Mouse (Mus musculus): Measurements from ENCODE around the gene Nup85. TPM values are rescaled to one million over a fixed set of nuclear protein-coding genes. Genes with fewer than 3 reads are reported as not detected.

Gene Nup85
- polyA plus RNA-seq, 2 experiments: 144 to 184 TPM

DNA sequence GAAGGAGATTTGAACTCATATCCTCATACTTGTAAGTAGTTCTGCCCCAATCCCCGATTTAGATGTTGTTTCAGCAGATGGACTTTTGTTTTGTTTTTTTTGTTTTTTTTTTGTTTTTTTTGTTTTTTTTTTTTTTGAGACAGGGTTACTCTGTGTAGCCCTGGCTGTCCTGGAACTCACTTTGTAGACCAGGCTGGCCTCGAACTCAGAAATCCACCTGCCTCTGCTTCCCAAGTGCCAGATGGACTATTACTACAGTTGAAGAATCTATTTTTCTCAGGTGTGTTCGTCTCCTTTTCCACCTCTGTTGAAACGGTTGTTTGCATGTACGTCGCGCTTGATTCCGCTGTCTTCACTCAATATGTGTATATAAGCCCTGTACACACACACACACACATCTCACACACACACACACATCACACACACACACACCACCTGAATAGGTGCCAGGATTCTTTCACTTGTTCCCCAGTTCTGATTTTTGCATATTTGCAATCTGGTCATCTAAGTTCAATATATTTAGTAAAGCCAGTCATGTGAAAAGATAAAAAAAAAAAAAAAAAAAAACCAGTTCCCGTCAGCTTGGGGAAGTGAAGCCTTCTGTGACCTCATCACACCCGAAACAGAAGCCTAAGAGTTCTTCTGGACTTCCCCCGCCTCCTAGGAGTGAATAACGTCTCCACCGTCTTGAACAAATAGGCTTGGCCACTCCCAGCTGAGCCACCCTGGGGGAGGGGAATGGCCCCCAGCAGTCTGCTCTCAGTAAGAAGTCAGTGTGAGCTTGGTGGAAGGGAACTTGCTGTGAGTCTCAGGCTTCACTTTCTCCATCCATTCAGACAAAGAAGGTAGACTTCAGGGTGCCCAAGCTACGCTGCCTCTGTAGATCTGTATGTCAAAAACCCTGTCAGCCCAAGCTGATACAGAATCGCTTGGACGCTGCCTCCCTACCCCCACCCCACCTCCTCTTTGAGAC lies 66.6 kb downstream of the Nup85 start:
- Histone ChIP-seq H3K27ac (replicated peaks; ENCODE audit: low read depth, low read length) (no peak overlapping the region), H3K9ac (ENCODE audit: low read depth, low read length, severe bottlenecking) (no peak overlapping the region)
- no peak for ATAC-seq (ENCODE audit: low FRiP score, low read depth)

DNA sequence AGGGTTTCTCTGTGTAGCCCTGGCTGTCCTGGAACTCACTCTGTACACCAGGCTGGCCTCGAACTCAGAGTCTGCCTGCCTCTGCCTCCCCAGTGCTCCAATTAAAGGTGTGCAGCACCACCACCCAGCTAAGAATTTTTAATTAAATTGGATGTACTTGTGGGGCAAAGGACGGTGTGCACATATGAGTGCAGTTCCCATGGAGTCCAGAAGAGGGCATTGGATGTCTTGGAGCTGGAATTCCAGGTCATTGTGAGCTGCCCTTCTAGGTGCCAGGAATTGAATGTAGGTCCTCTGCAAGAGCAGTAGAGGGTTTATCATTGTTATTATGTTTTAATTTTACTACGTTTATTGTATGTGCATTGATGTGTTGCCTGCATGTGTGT lies 67.3 kb downstream of the Nup85 start:
- DNase-seq (ENCODE audit: low spot score): no peak
- H3K27ac ChIP-seq (replicated peaks; ENCODE audit: low read depth, low read length): no peak overlapping the region

More for the DNA sequence above, 66.6 kb downstream of the Nup85 start:
- H3K9me3 ChIP-seq (ENCODE audit: control insufficient read depth, low read length): no peaks in the 10 kb centered on the region
- no peak for TF ChIP-seq POLR2A (IDR thresholded peaks at IDR 0.05; ENCODE audit: borderline replicate concordance, extremely low read depth, insufficient read depth, insufficient read length)
- no peak for DNase-seq (ENCODE audit: low spot score)
- H3K36me3 ChIP-seq (ENCODE audit: control insufficient read depth, insufficient read depth, low read length): no peaks in the 10 kb centered on the region
- no peak overlapping the region for H3K4me2 ChIP-seq (replicated peaks; ENCODE audit: low read depth, low read length, severe bottlenecking)
- 51% methylated on average over 16 of the region's 16 CpGs for WGBS
- no peaks in the 10 kb centered on the region for H3K27me3 ChIP-seq (ENCODE audit: control insufficient read depth, insufficient read depth, low read length)
- H3K4me1 ChIP-seq (ENCODE audit: control insufficient read depth, insufficient read depth, low read length): no peaks in the 10 kb centered on the region
- no peak overlapping the region for H3K4me3 ChIP-seq (replicated peaks; ENCODE audit: low read length)

DNA sequence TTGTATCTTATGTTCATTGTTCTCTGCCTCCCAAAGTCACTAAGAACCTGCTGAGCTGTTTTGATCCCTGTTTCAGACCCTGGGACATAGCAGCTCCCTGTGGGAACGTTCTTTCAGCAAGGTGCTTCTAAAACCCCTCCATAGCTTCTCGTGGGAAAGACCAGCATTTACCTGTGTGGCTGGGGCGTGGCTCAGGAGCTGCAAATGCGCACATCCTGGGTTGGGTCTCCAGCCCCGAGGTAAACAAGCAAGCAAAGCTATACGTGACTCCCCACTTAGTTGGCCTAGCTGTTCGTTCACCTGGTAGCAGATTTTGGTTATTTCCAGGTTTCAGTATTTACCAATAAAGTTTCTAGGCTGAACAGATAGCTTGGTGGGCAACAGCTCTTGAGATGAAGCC lies 68.0 kb downstream of the Nup85 start:
- no peak for TF ChIP-seq POLR2A (IDR thresholded peaks at IDR 0.05; ENCODE audit: borderline replicate concordance, extremely low read depth, insufficient read depth, insufficient read length)
- Histone ChIP-seq H3K27ac (replicated peaks; ENCODE audit: low read depth, low read length) (no peak overlapping the region), H3K4me2 (replicated peaks; ENCODE audit: low read depth, low read length, severe bottlenecking) (no peak overlapping the region), H3K9me3 (ENCODE audit: control insufficient read depth, low read length) (no peaks in the 10 kb centered on the region), H3K9ac (ENCODE audit: low read depth, low read length, severe bottlenecking) (no peak overlapping the region), H3K27me3 (ENCODE audit: control insufficient read depth, insufficient read depth, low read length) (no peaks in the 10 kb centered on the region), H3K36me3 (ENCODE audit: control insufficient read depth, insufficient read depth, low read length) (no peaks in the 10 kb centered on the region), H3K4me1 (ENCODE audit: control insufficient read depth, insufficient read depth, low read length) (no peaks in the 10 kb centered on the region), H3K4me3 (replicated peaks; ENCODE audit: low read length) (no peak overlapping the region)
- DNase-seq (ENCODE audit: low spot score) (no peak), ATAC-seq (ENCODE audit: low FRiP score, low read depth) (no peak)
- 75% methylated on average over 7 of the region's 7 CpGs for WGBS

More for the DNA sequence above, 67.3 kb downstream of the Nup85 start:
- WGBS: 14% methylated on average over 3 of the region's 3 CpGs
- Histone ChIP-seq H3K9ac (ENCODE audit: low read depth, low read length, severe bottlenecking) (no peak overlapping the region), H3K36me3 (ENCODE audit: control insufficient read depth, insufficient read depth, low read length) (no peaks in the 10 kb centered on the region), H3K9me3 (ENCODE audit: control insufficient read depth, low read length) (no peaks in the 10 kb centered on the region), H3K4me2 (replicated peaks; ENCODE audit: low read depth, low read length, severe bottlenecking) (no peak overlapping the region), H3K4me1 (ENCODE audit: control insufficient read depth, insufficient read depth, low read length) (no peaks in the 10 kb centered on the region), H3K4me3 (replicated peaks; ENCODE audit: low read length) (no peak overlapping the region), H3K27me3 (ENCODE audit: control insufficient read depth, insufficient read depth, low read length) (no peaks in the 10 kb centered on the region)
- no peak for ATAC-seq (ENCODE audit: low FRiP score, low read depth)
- TF ChIP-seq POLR2A (IDR thresholded peaks at IDR 0.05; ENCODE audit: borderline replicate concordance, extremely low read depth, insufficient read depth, insufficient read length): no peak

DNA sequence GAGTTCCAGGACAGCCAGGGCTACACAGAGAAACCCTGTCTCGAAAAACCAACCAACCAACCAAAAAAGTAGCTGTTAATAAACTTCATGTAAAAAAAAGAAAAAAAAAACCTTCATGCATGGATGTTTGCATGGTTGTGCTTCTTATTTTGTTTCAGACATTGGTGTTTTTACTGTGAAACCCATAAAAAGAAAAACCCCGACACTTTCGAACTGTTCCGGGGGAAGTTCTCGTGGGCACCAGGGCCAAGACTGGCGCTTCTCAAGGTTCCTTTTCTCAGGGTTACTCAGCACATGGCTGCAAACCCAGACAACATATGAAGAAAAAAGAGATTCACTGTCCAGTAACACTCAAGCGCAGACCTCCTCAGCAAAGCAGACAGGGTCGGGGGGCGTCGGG lies 68.6 kb downstream of the Nup85 start:
- no peaks in the 10 kb centered on the region for H3K36me3 ChIP-seq (ENCODE audit: control insufficient read depth, insufficient read depth, low read length)
- ATAC-seq (ENCODE audit: low FRiP score, low read depth) (no peak), DNase-seq (ENCODE audit: low spot score) (no peak)
- no peaks in the 10 kb centered on the region for H3K4me1 ChIP-seq (ENCODE audit: control insufficient read depth, insufficient read depth, low read length)
- no peak for TF ChIP-seq POLR2A (IDR thresholded peaks at IDR 0.05; ENCODE audit: borderline replicate concordance, extremely low read depth, insufficient read depth, insufficient read length)
- no peak overlapping the region for H3K4me2 ChIP-seq (replicated peaks; ENCODE audit: low read depth, low read length, severe bottlenecking)
- no peaks in the 10 kb centered on the region for H3K27me3 ChIP-seq (ENCODE audit: control insufficient read depth, insufficient read depth, low read length)
- no peak overlapping the region for H3K4me3 ChIP-seq (replicated peaks; ENCODE audit: low read length)
- H3K9ac ChIP-seq (ENCODE audit: low read depth, low read length, severe bottlenecking): no peak overlapping the region
- H3K9me3 ChIP-seq (ENCODE audit: control insufficient read depth, low read length): no peaks in the 10 kb centered on the region
- no peak overlapping the region for H3K27ac ChIP-seq (replicated peaks; ENCODE audit: low read depth, low read length)
- WGBS: 86% methylated on average over 10 of the region's 10 CpGs

Other genes starting within 250 kb of the Nup85 start
- gene Ush1g, start 242.4 kb upstream of the Nup85 start, polyA plus RNA-seq (2012; rRNA removed): not detected in 2 replicates
- not detected in 2 replicates for gene Ush1g, start 242.4 kb upstream of the Nup85 start, polyA plus RNA-seq (2014; fragmentation: Nextera tagmentation; extraction: Ambion mirVana)
- not detected in 2 replicates for gene Otop3, start 229.7 kb upstream of the Nup85 start, polyA plus RNA-seq (2012; rRNA removed)
- gene Otop3, start 229.7 kb upstream of the Nup85 start, polyA plus RNA-seq (2014; fragmentation: Nextera tagmentation; extraction: Ambion mirVana): not detected in 2 replicates
- 4.5 and 5.9 TPM in 2 replicates for gene Hid1, start 196.7 kb upstream of the Nup85 start, polyA plus RNA-seq (2012; rRNA removed)
- gene Hid1, start 196.7 kb upstream of the Nup85 start, polyA plus RNA-seq (2014; fragmentation: Nextera tagmentation; extraction: Ambion mirVana): 2.1 and 2.3 TPM in 2 replicates
- gene Cdr2l, start 182.5 kb upstream of the Nup85 start, polyA plus RNA-seq (2012; rRNA removed): 18.8 and 23.9 TPM in 2 replicates
- 10.9 and 11.1 TPM in 2 replicates for gene Cdr2l, start 182.5 kb upstream of the Nup85 start, polyA plus RNA-seq (2014; fragmentation: Nextera tagmentation; extraction: Ambion mirVana)
- gene Mrpl58, start 160.7 kb upstream of the Nup85 start, polyA plus RNA-seq (2012; rRNA removed): 76.7 and 92.2 TPM in 2 replicates
- 169 and 181 TPM in 2 replicates for gene Mrpl58, start 160.7 kb upstream of the Nup85 start, polyA plus RNA-seq (2014; fragmentation: Nextera tagmentation; extraction: Ambion mirVana)
- gene Atp5h, start 144.5 kb upstream of the Nup85 start, polyA plus RNA-seq (2012; rRNA removed): 294 and 427 TPM in 2 replicates
- 870 and 933 TPM in 2 replicates for gene Atp5h, start 144.5 kb upstream of the Nup85 start, polyA plus RNA-seq (2014; fragmentation: Nextera tagmentation; extraction: Ambion mirVana)
- 30.0 and 30.5 TPM in 2 replicates for gene Kctd2, start 144.3 kb upstream of the Nup85 start, polyA plus RNA-seq (2012; rRNA removed)
- gene Kctd2, start 144.3 kb upstream of the Nup85 start, polyA plus RNA-seq (2014; fragmentation: Nextera tagmentation; extraction: Ambion mirVana): 26.3 and 27.8 TPM in 2 replicates
- gene Trim80, start 123.9 kb upstream of the Nup85 start, polyA plus RNA-seq (2012; rRNA removed): not detected in 2 replicates
- 0.15 TPM in 1 of 2 replicates, not detected in the other for gene Trim80, start 123.9 kb upstream of the Nup85 start, polyA plus RNA-seq (2014; fragmentation: Nextera tagmentation; extraction: Ambion mirVana)
- 0.04 and 0.08 TPM in 2 replicates for gene Slc16a5, start 102.0 kb upstream of the Nup85 start, polyA plus RNA-seq (2012; rRNA removed)
- gene Slc16a5, start 102.0 kb upstream of the Nup85 start, polyA plus RNA-seq (2014; fragmentation: Nextera tagmentation; extraction: Ambion mirVana): not detected in 2 replicates
- gene Armc7, start 88.8 kb upstream of the Nup85 start, polyA plus RNA-seq (2012; rRNA removed): 7.5 and 9.7 TPM in 2 replicates
- gene Armc7, start 88.8 kb upstream of the Nup85 start, polyA plus RNA-seq (2014; fragmentation: Nextera tagmentation; extraction: Ambion mirVana): 8.4 and 8.5 TPM in 2 replicates
- 51.8 and 55.4 TPM in 2 replicates for gene Nt5c, start 72.6 kb upstream of the Nup85 start, polyA plus RNA-seq (2012; rRNA removed)
- 70.6 and 76.6 TPM in 2 replicates for gene Nt5c, start 72.6 kb upstream of the Nup85 start, polyA plus RNA-seq (2014; fragmentation: Nextera tagmentation; extraction: Ambion mirVana)
- gene Jpt1, start 50.0 kb upstream of the Nup85 start, polyA plus RNA-seq (2012; rRNA removed): 411 and 458 TPM in 2 replicates
- 541 and 547 TPM in 2 replicates for gene Jpt1, start 50.0 kb upstream of the Nup85 start, polyA plus RNA-seq (2014; fragmentation: Nextera tagmentation; extraction: Ambion mirVana)
- 543 and 563 TPM in 2 replicates for gene Sumo2, start 28.2 kb upstream of the Nup85 start, polyA plus RNA-seq (2012; rRNA removed)
- gene Sumo2, start 28.2 kb upstream of the Nup85 start, polyA plus RNA-seq (2014; fragmentation: Nextera tagmentation; extraction: Ambion mirVana): 942 and 968 TPM in 2 replicates
- gene Mrps7, start 39.5 kb downstream of the Nup85 start, polyA plus RNA-seq (2012; rRNA removed): 40.2 and 47.4 TPM in 2 replicates
- gene Mrps7, start 39.5 kb downstream of the Nup85 start, polyA plus RNA-seq (2014; fragmentation: Nextera tagmentation; extraction: Ambion mirVana): 86.6 and 89.0 TPM in 2 replicates
- 39.5 and 48.2 TPM in 2 replicates for gene Gga3, start 39.6 kb downstream of the Nup85 start, polyA plus RNA-seq (2012; rRNA removed)
- 17.7 and 19.1 TPM in 2 replicates for gene Gga3, start 39.6 kb downstream of the Nup85 start, polyA plus RNA-seq (2014; fragmentation: Nextera tagmentation; extraction: Ambion mirVana)
- 34.2 and 36.1 TPM in 2 replicates for gene Mif4gd, start 48.5 kb downstream of the Nup85 start, polyA plus RNA-seq (2012; rRNA removed)
- gene Mif4gd, start 48.5 kb downstream of the Nup85 start, polyA plus RNA-seq (2014; fragmentation: Nextera tagmentation; extraction: Ambion mirVana): 23.1 and 23.5 TPM in 2 replicates
- gene Slc25a19, start 63.9 kb downstream of the Nup85 start, polyA plus RNA-seq (2012; rRNA removed): 30.7 and 36.3 TPM in 2 replicates
- 20.9 and 26.9 TPM in 2 replicates for gene Slc25a19, start 63.9 kb downstream of the Nup85 start, polyA plus RNA-seq (2014; fragmentation: Nextera tagmentation; extraction: Ambion mirVana)
- 61.5 and 62.7 TPM in 2 replicates for gene Grb2, start 144.2 kb downstream of the Nup85 start, polyA plus RNA-seq (2012; rRNA removed)
- gene Grb2, start 144.2 kb downstream of the Nup85 start, polyA plus RNA-seq (2014; fragmentation: Nextera tagmentation; extraction: Ambion mirVana): 53.8 and 58.0 TPM in 2 replicates
- 46.8 and 68.8 TPM in 2 replicates for gene Tmem94, start 201.0 kb downstream of the Nup85 start, polyA plus RNA-seq (2012; rRNA removed)
- gene Tmem94, start 201.0 kb downstream of the Nup85 start, polyA plus RNA-seq (2014; fragmentation: Nextera tagmentation; extraction: Ambion mirVana): 17.9 and 18.8 TPM in 2 replicates
- 34.6 and 44.7 TPM in 2 replicates for gene Caskin2, start 249.2 kb downstream of the Nup85 start, polyA plus RNA-seq (2012; rRNA removed)
- 17.3 and 21.2 TPM in 2 replicates for gene Caskin2, start 249.2 kb downstream of the Nup85 start, polyA plus RNA-seq (2014; fragmentation: Nextera tagmentation; extraction: Ambion mirVana)